Mouse (Mus musculus): ENCODE data around the gene Gm5148.

DNA sequence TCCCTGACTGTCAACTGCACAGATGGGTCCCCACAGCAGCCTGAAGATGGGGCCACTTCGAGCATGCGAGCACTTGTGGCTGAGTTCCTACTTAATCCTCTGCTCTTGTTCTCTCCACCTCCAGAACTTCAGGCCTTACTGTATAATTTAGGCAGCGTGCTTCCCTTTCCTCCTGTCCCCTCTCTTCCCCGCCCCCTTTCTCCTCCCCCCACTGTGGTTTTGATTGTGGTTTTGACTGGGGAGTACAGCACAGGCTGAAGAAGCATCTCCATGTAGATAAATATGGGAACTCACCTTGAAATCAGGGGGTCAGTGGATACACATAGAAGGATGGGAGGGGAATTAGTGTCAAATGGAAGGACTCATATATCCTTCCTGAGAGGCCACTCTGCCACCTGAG, 31.3 kb downstream of the Gm5148 start:
- TF ChIP-seq CTCF (IDR thresholded peaks at IDR 0.05; ENCODE audit: control insufficient read depth, insufficient read depth, insufficient read length) (no peak), MYOD1 (IDR thresholded peaks at IDR 0.05; ENCODE audit: control insufficient read depth, insufficient read length, low read depth) (no peak)

All from C2C12 (cell line).